Comparison of ENCODE assay signal across 8 mouse cellular contexts in the genomic region with DNA sequence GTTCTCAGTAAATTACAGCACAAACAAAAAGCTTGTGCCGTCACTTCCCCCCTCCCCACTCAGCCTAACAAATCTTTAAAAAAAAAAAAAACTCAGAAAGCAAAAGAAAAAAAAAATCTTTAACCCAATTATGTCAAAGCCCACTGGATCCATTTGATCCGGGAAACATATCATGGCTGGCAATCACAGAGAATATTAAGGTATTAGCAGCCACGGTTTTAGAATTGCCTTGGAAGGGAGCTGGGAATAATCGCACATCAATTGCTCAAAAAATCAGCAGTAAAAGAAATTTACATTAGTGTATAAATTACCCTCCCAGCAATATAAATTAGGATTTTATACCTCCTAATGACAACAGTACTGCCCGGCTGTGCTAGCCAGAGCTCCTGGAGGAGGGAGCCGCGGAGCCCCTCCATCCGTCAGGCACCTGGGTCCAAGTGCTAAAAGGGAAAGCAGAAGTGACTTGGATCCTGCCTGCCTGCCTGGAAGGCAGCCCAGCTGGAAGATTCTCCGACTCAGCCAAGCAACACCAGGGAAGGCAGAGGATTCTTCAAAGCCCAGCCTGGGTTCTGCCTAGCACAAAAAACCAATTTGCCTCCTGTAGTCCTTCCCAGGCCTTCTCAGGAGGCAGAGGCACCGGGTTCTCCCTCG.
DNase-seq lines count a peak whose midpoint lies in the region; ATAC-seq lines count a peak whose summit lies in the region.

No protein-coding gene starts in this region.

- H3K4me1 ChIP-seq in embryonic facial prominence, embryonic 12.5 days, result 0 out of 2 replicates have a peak, but pooled peaks cover 2% of the 10 kb centered on the region
- no peaks in the 10 kb centered on the region for H3K4me1 ChIP-seq in embryonic facial prominence, embryonic 10.5 days
- H3K4me1 ChIP-seq in hindbrain, embryonic 14.5 days (replicated peaks; ENCODE audit: control insufficient read depth, insufficient read depth, low read length), result no peaks in the 10 kb centered on the region; the same call in 1 of the 2 replicates

- H3K4me3 ChIP-seq in embryonic facial prominence, embryonic 12.5 days, result no peak overlapping the region
- H3K4me3 ChIP-seq in embryonic facial prominence, embryonic 10.5 days, result no peak overlapping the region
- H3K4me3 ChIP-seq in hindbrain, embryonic 14.5 days (replicated peaks; ENCODE audit: low read length), result no peak overlapping the region

- H3K27me3 ChIP-seq in embryonic facial prominence, embryonic 12.5 days, result no peaks in the 10 kb centered on the region
- no peaks in the 10 kb centered on the region for H3K27me3 ChIP-seq in embryonic facial prominence, embryonic 10.5 days (replicated peaks; ENCODE audit: low read depth, poor library complexity, severe bottlenecking)
- H3K27me3 ChIP-seq in hindbrain, embryonic 14.5 days (ENCODE audit: control insufficient read depth, insufficient read depth, low read length), result no peaks in the 10 kb centered on the region

- H3K9me3 ChIP-seq in embryonic facial prominence, embryonic 12.5 days, result no peaks in the 10 kb centered on the region
- no peaks in the 10 kb centered on the region for H3K9me3 ChIP-seq in embryonic facial prominence, embryonic 10.5 days
- no peaks in the 10 kb centered on the region for H3K9me3 ChIP-seq in hindbrain, embryonic 14.5 days (ENCODE audit: control insufficient read depth, low read length)

- no peak overlapping the region for H3K9ac ChIP-seq in embryonic facial prominence, embryonic 12.5 days
- peak overlapping the region; percentile 17; the same call in 1 of the 2 replicates for H3K9ac ChIP-seq in hindbrain, embryonic 14.5 days

- 0 out of 2 replicates have a peak overlapping the region, but pooled peaks have one; percentile 11 for H3K27ac ChIP-seq in embryonic facial prominence, embryonic 12.5 days
- H3K27ac ChIP-seq in embryonic facial prominence, embryonic 10.5 days (replicated peaks), result no peak overlapping the region
- H3K27ac ChIP-seq in hindbrain, embryonic 14.5 days, result peak overlapping the region; percentile 77

- no peaks in the 10 kb centered on the region for H3K36me3 ChIP-seq in embryonic facial prominence, embryonic 12.5 days
- H3K36me3 ChIP-seq in embryonic facial prominence, embryonic 10.5 days (replicated peaks), result no peaks in the 10 kb centered on the region
- no peaks in the 10 kb centered on the region for H3K36me3 ChIP-seq in hindbrain, embryonic 14.5 days (replicated peaks; ENCODE audit: control insufficient read depth, insufficient read depth)

- H3K4me2 ChIP-seq in embryonic facial prominence, embryonic 12.5 days (replicated peaks), result no peak overlapping the region
- H3K4me2 ChIP-seq in hindbrain, embryonic 14.5 days (replicated peaks), result peak overlapping the region; percentile 17; the same call in 1 of the 2 replicates

- WGBS in embryonic facial prominence, embryonic 12.5 days, result 45% methylated on average over 11 of the region's 11 CpGs
- 67% methylated on average over 11 of the region's 11 CpGs for WGBS in embryonic facial prominence, embryonic 10.5 days
- WGBS in hindbrain, embryonic 14.5 days, result 23% methylated on average over 11 of the region's 11 CpGs

- no peak for DNase-seq in embryonic facial prominence, embryonic 10.5 days (ENCODE audit: low spot score)
- peak; percentile 12 for DNase-seq in lung, postnatal 14 days
- DNase-seq in lung, postnatal 36 days, result no peak
- DNase-seq in hindbrain, embryonic 14.5 days (ENCODE audit: low spot score), result peak; percentile 42
- DNase-seq in right cerebral cortex, postnatal 14 days, result peak; percentile 30
- no peak for DNase-seq in thymus, postnatal 36 days
- no peak for DNase-seq in kidney, postnatal 14 days

- no peak for ATAC-seq in embryonic facial prominence, embryonic 12.5 days (ENCODE audit: insufficient number of reproducible peaks, insufficient read depth, low FRiP score, low TSS enrichment)
- ATAC-seq in hindbrain, embryonic 14.5 days (ENCODE audit: low FRiP score), result peak; percentile 46; the same call in 1 of the 2 replicates

Comparison
In these comparisons a context has a peak if more than half of its experiments do, and no peak if none do; other contexts are left out.
1. DNase-seq: peak in lung, postnatal 14 days (single experiment), hindbrain, embryonic 14.5 days (single experiment) and right cerebral cortex, postnatal 14 days (single experiment); none in embryonic facial prominence, embryonic 10.5 days (single experiment), lung, postnatal 36 days (single experiment), thymus, postnatal 36 days (0 of 2) and kidney, postnatal 14 days (single experiment).